Mouse (Mus musculus) heart, postnatal 36 days (tissue): ENCODE measurements around the gene Vmn2r77. TPM values are rescaled to one million over a fixed set of nuclear protein-coding genes. Genes with fewer than 3 reads are reported as not detected.
"Not testable (repeated sequence)": the region's sequence is repeated elsewhere in the genome, so short reads cannot be mapped to it uniquely, and the experiment has no call there.

ENCODE experiments used
- DNase-seq, 2 experiments: peaks; one replicate each; pipeline ENCODE4 v3.0.0; 2021 to 2022
- intact Hi-C: fragments of 180-260 bp; cut with DNase I; formaldehyde crosslinking; loops from one replicate; pipeline ENCODE4 v1.15.1; 2025
- total RNA-seq, 2 experiments: library from RNA; stranded (reverse); gene quantifications; 2 replicates each; pipeline ENCODE4 v1.2.3; 2021

The Vmn2r77 gene
- not detected for total RNA-seq

GRCm38 (mm10) chr7:86794727-86795126 is at the start of gene Vmn2r77:
Gene Vmn2r77 (plus strand): TSS chr7:86795027.
- intact Hi-C loops, result no loop called here
- no peak for DNase-seq

GRCm38 (mm10) chr7:86760751-86761150 is 34.1 kb upstream of the Vmn2r77 start:
- intact Hi-C loops, result no loop called here
- DNase-seq, result no peak

- no peak for DNase-seq
- intact Hi-C loops, result no loop called here
These were observed 30.2 kb upstream of the Vmn2r77 start for GRCm38 (mm10) chr7:86764628-86765027.

- no peak for DNase-seq
- intact Hi-C loops, result no loop called here
These were observed 23.2 kb upstream of the Vmn2r77 start for GRCm38 (mm10) chr7:86771621-86772020.

- intact Hi-C loops, result no loop called here
These were observed 19.1 kb upstream of the Vmn2r77 start, which contains the start of gene Folh1 for GRCm38 (mm10) chr7:86775617-86776325. Gene Folh1 (minus strand): TSS chr7:86775943.

GRCm38 (mm10) chr7:86815241-86815640 is 20.4 kb downstream of the Vmn2r77 start:
- DNase-seq, intact Hi-C loops: not testable (repeated sequence)

More at GRCm38 (mm10) chr7:86775617-86776325, 19.1 kb upstream of the Vmn2r77 start, which contains the start of gene Folh1:
- DNase-seq, result no peak

- DNase-seq, result not testable (repeated sequence)
These were observed 20.9 kb downstream of the Vmn2r77 start for GRCm38 (mm10) chr7:86815716-86816115.

GRCm38 (mm10) chr7:86816466-86816865 is 21.6 kb downstream of the Vmn2r77 start:
- DNase-seq, result no peak
- intact Hi-C loops, result no loop called here

More at GRCm38 (mm10) chr7:86815716-86816115, 20.9 kb downstream of the Vmn2r77 start:
- intact Hi-C loops, result not testable (repeated sequence)

Other genes starting within 250 kb of the Vmn2r77 start
- gene Olfr295, start 211.2 kb upstream of the Vmn2r77 start, total RNA-seq, result not detected
- not detected for gene Olfr294, start 178.4 kb upstream of the Vmn2r77 start, total RNA-seq
- gene Olfr293, start 146.0 kb upstream of the Vmn2r77 start, total RNA-seq, result not detected
- not detected for gene Olfr292, start 106.7 kb upstream of the Vmn2r77 start, total RNA-seq
- gene Folh1, start 19.1 kb upstream of the Vmn2r77 start, total RNA-seq, result under 1 TPM in 1 of 2 experiments, not detected in 1; 0.44 TPM
- not detected for gene Vmn2r78, start 120.1 kb downstream of the Vmn2r77 start, total RNA-seq
- not detected for gene Vmn2r79, start 201.1 kb downstream of the Vmn2r77 start, total RNA-seq